Mouse (Mus musculus) ovary, adult 18-20 months (tissue): ENCODE measurements at regions not wholly inside any gene's neighbourhood (a gene's known extent, or its start where the extent isn't known, plus 50 kb on each side); places are given as distances from the start of the nearest gene placed in this dataset.

ENCODE experiments used
- DNase-seq: peaks from one replicate; pipeline ENCODE4 v3.0.0; 2022; ENCODE audit warnings: low spot score, mixed read lengths

- DNase-seq: no peak
Observed at GRCm38 (mm10) chr1:34739621-34740020, 103.2 kb downstream of the Fam168b start.

GRCm38 (mm10) chr1:34740891-34741290, 102.0 kb downstream of the Fam168b start:
- no peak for DNase-seq

- DNase-seq: no peak
Observed at GRCm38 (mm10) chr1:34742234-34742633, 100.6 kb downstream of the Fam168b start.

- no peak for DNase-seq
Observed at GRCm38 (mm10) chr1:34745881-34746280, 97.0 kb downstream of the Fam168b start.

GRCm38 (mm10) chr1:34749161-34750040, 93.5 kb downstream of the Fam168b start:
- no peak for DNase-seq

GRCm38 (mm10) chr1:34750061-34751054, 92.5 kb downstream of the Fam168b start:
- DNase-seq: no peak

GRCm38 (mm10) chr1:34751128-34751527, 91.7 kb downstream of the Fam168b start:
- DNase-seq: no peak

GRCm38 (mm10) chr1:34753581-34753980, 89.3 kb downstream of the Fam168b start:
- no peak for DNase-seq

GRCm38 (mm10) chr1:34760547-34760946, 82.3 kb downstream of the Fam168b start:
- no peak for DNase-seq

- no peak for DNase-seq
Observed at GRCm38 (mm10) chr1:34761436-34761835, 81.4 kb downstream of the Fam168b start.

GRCm38 (mm10) chr1:34761870-34762269, 81.0 kb downstream of the Fam168b start:
- DNase-seq: no peak
